Mouse (Mus musculus) E14TG2a.4 (cell line): ENCODE measurements around the gene Lrrc72.

Experiments
- H3K27me3 ChIP-seq: 2 replicates; pipeline ENCODE4 v1.6.1; 2014; ENCODE audit warnings: low read length, control low read depth; ENCODE audit not compliant: insufficient read depth
- H3K36me3 ChIP-seq: 2 replicates; pipeline ENCODE4 v1.6.1; 2014; ENCODE audit warnings: low read length, control low read depth; ENCODE audit not compliant: insufficient read depth
- H3K4me1 ChIP-seq: replicated peaks from 2 replicates; pipeline ENCODE4 v1.6.1; 2014; ENCODE audit warnings: low read depth, low read length, control low read depth
- H3K4me3 ChIP-seq: replicated peaks from 2 replicates; pipeline ENCODE4 v1.5.1; 2014; ENCODE audit warnings: mild to moderate bottlenecking, low read length
- H3K9me3 ChIP-seq: 2 replicates; pipeline ENCODE4 v1.6.1; 2014; ENCODE audit warnings: low read length, control low read depth
- CTCF ChIP-seq: conservative IDR thresholded peaks from 2 replicates; pipeline ENCODE4 v1.5.1; 2014; ENCODE audit warnings: low read length
- NANOG ChIP-seq: IDR thresholded peaks from 2 replicates; pipeline ENCODE4 v1.6.1; 2014; ENCODE audit warnings: borderline replicate concordance, low read length, mixed read lengths
- POU5F1 ChIP-seq: IDR thresholded peaks from 2 replicates; pipeline ENCODE4 v1.6.1; 2014; ENCODE audit warnings: low read length, borderline replicate concordance

Lrrc72 gene

DNA sequence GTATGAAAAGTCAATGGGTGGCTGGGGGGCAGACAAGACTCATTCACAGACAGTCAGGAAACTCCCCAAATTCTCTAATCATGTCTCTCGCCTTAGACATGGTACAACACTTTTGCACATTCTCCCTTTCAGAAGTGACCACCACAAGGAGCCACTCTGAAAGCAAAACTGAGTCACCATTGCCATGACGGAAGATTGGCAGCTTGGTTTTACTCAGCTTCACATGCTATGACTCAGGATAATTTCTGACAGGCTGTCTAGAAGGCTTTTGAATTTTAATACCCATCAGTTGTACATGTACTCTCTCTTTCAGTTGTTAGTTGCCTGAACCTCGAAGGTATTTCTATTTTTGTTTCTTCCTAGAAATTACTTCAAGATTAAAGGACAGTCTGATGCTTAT, 12.0 kb downstream of the Lrrc72 start:
- TF ChIP-seq NANOG: no peak
- Histone ChIP-seq H3K9me3 (no peaks in the 10 kb centered on the region), H3K4me1 (peaks cover 8% of the 10 kb centered on the region), H3K4me3 (no peak overlapping the region), H3K27me3 (no peaks in the 10 kb centered on the region), H3K36me3 (no peaks in the 10 kb centered on the region)

DNA sequence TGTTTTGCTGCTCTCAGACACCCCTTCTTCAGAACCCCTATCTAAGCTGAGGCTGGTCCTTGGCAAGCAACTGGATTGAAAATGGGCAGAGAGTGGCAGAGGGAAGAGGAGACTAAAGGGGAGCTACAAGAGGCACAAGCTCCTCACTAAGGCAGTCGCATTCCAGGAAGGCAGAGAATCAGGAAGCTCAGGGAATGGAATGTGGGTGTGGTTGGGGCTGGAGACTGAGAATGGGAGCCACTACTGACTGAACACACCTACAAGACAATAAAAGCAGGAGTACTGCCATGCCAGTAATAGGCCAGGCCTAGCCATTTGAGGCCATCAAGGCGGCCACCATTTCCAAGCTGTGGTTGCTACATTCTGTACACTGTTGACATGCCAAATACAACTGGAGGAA, 21.8 kb downstream of the Lrrc72 start:
- no peaks in the 10 kb centered on the region for H3K27me3 ChIP-seq
- H3K4me1 ChIP-seq: peaks cover 9% of the 10 kb centered on the region
- peaks cover 42% of the 10 kb centered on the region for H3K9me3 ChIP-seq
- no peak overlapping the region for H3K4me3 ChIP-seq
- H3K36me3 ChIP-seq: no peaks in the 10 kb centered on the region
- TF ChIP-seq POU5F1: no peak
- TF ChIP-seq CTCF: no peak
- no peak for TF ChIP-seq NANOG

DNA sequence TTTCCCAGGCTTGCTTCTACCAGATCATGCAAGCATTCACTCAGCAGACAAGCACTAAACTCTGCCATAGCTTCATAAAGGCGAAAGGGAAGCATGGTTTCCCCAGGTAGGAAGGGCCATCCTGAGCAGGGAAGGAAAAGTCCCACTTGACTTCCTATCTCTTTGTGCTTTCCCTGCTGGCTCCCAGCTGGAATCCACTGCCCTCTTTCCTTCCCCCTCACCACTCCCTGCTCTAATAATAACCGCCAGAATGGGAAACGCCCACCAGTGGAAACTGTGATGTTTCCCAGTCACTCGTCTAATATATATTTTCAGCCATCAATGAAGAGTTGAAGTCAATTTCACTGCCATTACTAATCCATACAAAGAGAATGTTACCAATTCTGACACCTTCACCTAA, 28.8 kb downstream of the Lrrc72 start:
- no peak for TF ChIP-seq CTCF
- no peak for TF ChIP-seq NANOG
- no peak for TF ChIP-seq POU5F1
- Histone ChIP-seq H3K9me3 (peaks cover 16% of the 10 kb centered on the region), H3K36me3 (no peaks in the 10 kb centered on the region), H3K27me3 (no peaks in the 10 kb centered on the region), H3K4me3 (no peak overlapping the region), H3K4me1 (peaks cover 5% of the 10 kb centered on the region; the same call in 1 of the 2 replicates)

DNA sequence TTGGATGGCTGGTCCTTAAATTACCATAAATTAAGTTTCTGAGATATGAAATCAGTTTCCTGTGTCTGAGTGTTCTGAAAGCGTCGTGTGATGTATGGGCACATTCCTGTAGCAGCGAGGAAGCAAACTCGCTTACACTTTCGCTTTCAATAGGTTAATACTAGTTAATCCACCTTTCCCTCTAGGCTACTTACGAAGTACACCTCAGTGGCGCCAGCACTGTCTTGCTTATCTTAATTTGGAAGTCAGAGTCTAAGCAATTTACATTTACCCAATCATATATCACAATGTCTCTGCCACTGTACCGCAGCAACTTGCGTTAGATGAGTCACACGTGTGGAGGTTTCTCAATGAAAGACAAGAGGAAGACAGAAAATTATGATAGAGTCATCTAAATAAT, 36.3 kb downstream of the Lrrc72 start:
- H3K4me3 ChIP-seq: no peak overlapping the region
- peaks cover 19% of the 10 kb centered on the region for H3K4me1 ChIP-seq
- H3K36me3 ChIP-seq: no peaks in the 10 kb centered on the region
- TF ChIP-seq NANOG: no peak
- no peak for TF ChIP-seq POU5F1
- TF ChIP-seq CTCF: no peak
- peaks cover 10% of the 10 kb centered on the region for H3K27me3 ChIP-seq
- no peaks in the 10 kb centered on the region for H3K9me3 ChIP-seq

DNA sequence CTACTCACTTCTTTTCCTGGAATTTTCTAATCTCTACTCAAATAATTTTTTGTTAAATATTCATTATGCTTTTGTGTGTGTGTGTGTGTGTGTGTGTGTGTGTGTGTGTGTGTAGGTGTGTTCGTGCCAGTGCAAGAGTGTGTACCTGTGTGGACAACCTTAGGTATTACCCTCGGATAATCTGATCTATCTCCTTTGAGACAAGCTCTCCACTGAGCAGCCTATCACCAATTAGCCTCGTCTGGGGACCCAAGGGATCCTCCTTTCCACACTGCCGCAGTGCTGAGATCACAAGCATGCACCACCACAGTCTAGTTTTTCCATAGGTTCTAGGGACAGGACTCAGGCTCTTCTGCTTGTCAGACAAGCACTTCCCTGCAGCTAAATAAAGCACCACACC, 37.0 kb downstream of the Lrrc72 start:
- TF ChIP-seq NANOG: no peak
- TF ChIP-seq POU5F1: no peak
- TF ChIP-seq CTCF: no peak
- H3K36me3 ChIP-seq: no peaks in the 10 kb centered on the region

DNA sequence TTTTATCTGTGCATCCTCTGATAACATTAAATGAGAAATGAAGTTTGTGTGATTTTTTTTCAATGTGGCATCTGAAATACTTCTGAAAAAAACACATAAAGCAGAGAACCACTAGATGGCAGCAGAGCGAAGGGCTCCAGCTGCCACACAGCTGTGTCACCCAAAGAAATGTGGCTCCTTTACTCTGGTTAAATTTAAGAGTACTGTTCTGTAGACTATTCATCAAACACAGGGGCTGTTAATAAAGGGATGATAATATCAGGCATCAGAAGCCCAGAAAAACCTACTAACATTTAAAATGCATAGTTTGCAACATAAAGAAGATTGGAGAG, 38.1 kb downstream of the Lrrc72 start:
- TF ChIP-seq CTCF (peak; percentile 75), NANOG (no peak), POU5F1 (no peak)
- Histone ChIP-seq H3K4me1 (peaks cover 19% of the 10 kb centered on the region), H3K4me3 (no peak overlapping the region), H3K27me3 (peaks cover 10% of the 10 kb centered on the region), H3K36me3 (no peaks in the 10 kb centered on the region), H3K9me3 (no peaks in the 10 kb centered on the region)

More for the DNA sequence above, 37.0 kb downstream of the Lrrc72 start:
- H3K9me3 ChIP-seq: no peaks in the 10 kb centered on the region
- H3K4me3 ChIP-seq: no peak overlapping the region
- H3K27me3 ChIP-seq: peaks cover 10% of the 10 kb centered on the region
- H3K4me1 ChIP-seq: peaks cover 19% of the 10 kb centered on the region

DNA sequence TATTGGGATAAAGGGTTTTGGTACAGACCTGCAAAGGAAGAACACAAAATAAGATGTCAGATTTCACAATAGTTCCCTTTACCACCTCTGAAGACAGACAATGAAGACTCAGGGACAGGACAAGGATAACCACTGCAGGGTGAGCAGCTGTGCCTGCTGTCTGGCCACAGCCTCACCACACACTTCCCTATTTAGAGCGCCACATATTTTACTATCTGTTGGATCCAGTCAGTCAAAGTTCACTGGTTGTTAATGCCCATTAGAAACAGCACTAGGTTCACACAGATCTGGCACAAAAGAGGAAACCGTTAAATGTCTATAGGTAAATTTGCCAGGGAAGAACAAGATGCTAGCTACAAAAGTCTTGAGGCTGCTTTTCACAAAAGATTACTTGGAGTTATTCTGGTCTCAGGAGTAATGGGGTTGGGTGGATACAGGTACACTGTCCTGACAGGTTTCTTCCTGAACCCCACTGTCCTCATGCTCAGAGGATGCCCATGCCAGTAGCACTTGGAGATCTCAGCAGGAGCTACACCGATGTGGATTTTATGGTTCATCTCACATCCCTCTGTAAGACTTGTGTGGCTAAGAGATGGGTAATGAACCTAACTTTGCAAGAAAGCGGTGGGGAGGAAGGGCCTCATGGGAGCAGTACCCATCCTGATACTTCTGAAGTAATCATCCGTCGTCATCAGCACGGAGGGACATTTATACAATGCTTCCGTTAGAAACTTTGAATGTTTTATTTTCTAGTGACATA, 38.6 kb downstream of the Lrrc72 start:
- TF ChIP-seq POU5F1: no peak
- TF ChIP-seq CTCF: no peak
- no peak for TF ChIP-seq NANOG
- peaks cover 19% of the 10 kb centered on the region for H3K4me1 ChIP-seq
- H3K27me3 ChIP-seq: peaks cover 10% of the 10 kb centered on the region
- no peaks in the 10 kb centered on the region for H3K9me3 ChIP-seq
- H3K36me3 ChIP-seq: no peaks in the 10 kb centered on the region
- H3K4me3 ChIP-seq: no peak overlapping the region

DNA sequence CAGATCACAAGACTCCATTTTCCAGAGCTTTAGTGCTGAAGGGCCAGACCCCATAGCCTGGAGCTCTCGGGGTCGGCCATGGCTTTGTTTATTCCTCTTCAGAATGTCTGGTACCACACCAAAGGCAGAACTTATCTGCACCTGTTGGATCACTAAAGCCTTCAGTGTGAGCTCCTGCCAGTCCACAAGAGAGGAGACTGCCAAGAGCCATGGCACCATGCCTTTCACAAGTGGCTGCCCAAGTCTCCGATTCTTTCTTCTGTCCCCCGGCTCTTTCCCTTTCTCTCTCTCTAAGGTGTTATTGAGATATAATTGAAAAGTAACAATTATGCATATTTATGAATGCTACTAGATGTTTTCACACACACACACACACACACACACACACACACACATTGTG, 43.1 kb downstream of the Lrrc72 start:
- Histone ChIP-seq H3K9me3 (no peaks in the 10 kb centered on the region), H3K4me1 (peaks cover 17% of the 10 kb centered on the region), H3K27me3 (no peaks in the 10 kb centered on the region; the same call in 1 of the 2 replicates), H3K36me3 (no peaks in the 10 kb centered on the region), H3K4me3 (no peak overlapping the region)
- TF ChIP-seq NANOG (no peak), CTCF (no peak), POU5F1 (no peak)

DNA sequence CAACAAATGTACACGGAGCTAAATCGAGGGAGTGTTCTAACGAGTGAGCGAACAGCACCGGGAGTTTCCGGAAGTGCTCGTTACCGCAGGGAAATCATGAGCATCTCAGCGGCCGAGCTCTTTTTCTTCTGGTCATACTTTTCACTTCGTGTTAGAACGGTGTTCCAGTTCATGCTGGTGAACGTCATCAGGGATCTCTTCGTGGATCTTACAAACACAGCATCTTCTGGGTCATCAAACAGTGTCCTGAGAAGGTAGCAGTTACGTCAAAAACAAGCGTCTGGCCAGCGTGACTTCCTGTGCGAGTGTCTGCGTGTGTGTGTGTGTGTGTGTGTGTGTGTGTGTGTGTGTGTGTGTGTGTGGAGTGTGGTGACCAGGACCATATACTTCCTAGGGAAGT, 44.7 kb downstream of the Lrrc72 start:
- no peaks in the 10 kb centered on the region; the same call in 1 of the 2 replicates for H3K27me3 ChIP-seq
- peaks cover 17% of the 10 kb centered on the region for H3K4me1 ChIP-seq
- TF ChIP-seq CTCF (no peak), NANOG (no peak), POU5F1 (no peak)
- no peaks in the 10 kb centered on the region for H3K36me3 ChIP-seq
- no peak overlapping the region for H3K4me3 ChIP-seq
- no peaks in the 10 kb centered on the region for H3K9me3 ChIP-seq
